Mouse (Mus musculus) ES-E14 (cell line): ENCODE data around the gene Mrpl2.

ENCODE experiments used
- CHD2 ChIP-seq: IDR thresholded peaks from 2 replicates; pipeline ENCODE4 v1.6.1; 2014; ENCODE audit warnings: mild to moderate bottlenecking, low read depth, low read length, inconsistent platforms
- HCFC1 ChIP-seq: IDR thresholded peaks from 2 replicates; pipeline ENCODE4 v1.6.1; 2012; ENCODE audit warnings: low read length, inconsistent platforms, borderline replicate concordance; ENCODE audit not compliant: insufficient read depth
- MAFK ChIP-seq: IDR thresholded peaks from 2 replicates; pipeline ENCODE4 v1.6.1; 2014; ENCODE audit warnings: mild to moderate bottlenecking, low read depth, low read length, inconsistent platforms; ENCODE audit not compliant: insufficient read depth
- ZC3H11A ChIP-seq: IDR thresholded peaks from 2 replicates; pipeline ENCODE4 v1.6.1; 2012; ENCODE audit warnings: low read depth, mild to moderate bottlenecking, inconsistent platforms, low read length, borderline replicate concordance
- ZNF384 ChIP-seq: IDR thresholded peaks from 2 replicates; pipeline ENCODE4 v1.6.1; 2012; ENCODE audit warnings: low read depth, low read length, inconsistent platforms

DNA sequence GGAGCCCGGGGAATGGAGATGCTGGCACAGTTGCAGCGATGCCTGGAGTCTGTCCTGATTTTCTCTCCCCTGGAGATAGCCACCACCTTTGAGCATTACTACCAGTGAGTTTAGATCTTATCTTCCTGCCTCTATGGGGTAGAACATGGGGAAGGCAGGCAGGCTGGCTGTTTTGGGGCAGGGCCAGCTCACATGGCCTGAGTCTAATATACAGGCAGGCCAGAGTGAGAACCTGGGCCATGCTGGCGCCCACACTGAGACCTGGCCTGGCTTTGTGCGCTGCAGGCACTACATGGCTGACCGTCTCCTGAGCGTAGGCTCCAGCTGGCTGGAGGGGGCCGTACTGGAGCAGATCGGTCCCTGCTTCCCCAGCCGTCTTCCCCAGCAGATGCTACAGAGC is 15.3 kb downstream of the Mrpl2 start:
- TF ChIP-seq ZNF384 (no peak), CHD2 (no peak), MAFK (no peak), ZC3H11A (no peak), HCFC1 (no peak)
